Mouse (Mus musculus) embryonic fibroblast, embryonic 13.5 days (primary cell): ENCODE data around the gene Gm49378.

Experiments
- CTCF ChIP-seq: IDR thresholded peaks from 2 replicates; pipeline ENCODE4 v1.5.1; 2011; ENCODE audit warnings: mild to moderate bottlenecking, control low read depth, low read length, moderate library complexity, borderline replicate concordance; ENCODE audit not compliant: insufficient read depth
- POLR2A ChIP-seq: IDR thresholded peaks from 2 replicates; pipeline ENCODE4 v1.6.1; 2011; ENCODE audit warnings: low read depth, mild to moderate bottlenecking, control low read depth, low read length, moderate library complexity

GRCm38 (mm10) chr14:55585566-55585960, 52.1 kb downstream of the Gm49378 start:
- no peak for TF ChIP-seq CTCF
- no peak for TF ChIP-seq POLR2A
